Mouse (Mus musculus) heart, postnatal 36 days (tissue): ENCODE results near the gene Nrxn2. TPM values are rescaled to one million over a fixed set of nuclear protein-coding genes. Genes with fewer than 3 reads are reported as not detected.

Experiments used
- DNase-seq, 2 experiments: peaks; one replicate each; pipeline ENCODE4 v3.0.0; 2021 to 2022
- intact Hi-C: fragments of 180-260 bp; cut with DNase I; formaldehyde crosslinking; loops from one replicate; pipeline ENCODE4 v1.15.1; 2025
- total RNA-seq, 2 experiments: library from RNA; stranded (reverse); gene quantifications; 2 replicates each; pipeline ENCODE4 v1.2.3; 2021

Nrxn2 gene
- total RNA-seq, 2 experiments from 2014 or later: 3.9 to 4.5 TPM

- intact Hi-C loops: no loop called here
- DNase-seq: no peak
These were observed 88.9 kb downstream of the Nrxn2 start for GRCm38 (mm10) chr19:6507393-6507792.

- no peak for DNase-seq
These were observed 91.3 kb downstream of the Nrxn2 start for GRCm38 (mm10) chr19:6509881-6510280.

GRCm38 (mm10) chr19:6510546-6510945, 92.0 kb downstream of the Nrxn2 start:
- DNase-seq: no peak
- intact Hi-C loops: no loop called here

More at GRCm38 (mm10) chr19:6509881-6510280, 91.3 kb downstream of the Nrxn2 start:
- intact Hi-C loops: no loop called here

- intact Hi-C loops: no loop called here
These were observed 95.0 kb downstream of the Nrxn2 start for GRCm38 (mm10) chr19:6513389-6514139.

GRCm38 (mm10) chr19:6514940-6515339, 96.4 kb downstream of the Nrxn2 start:
- intact Hi-C loops: no loop called here
- no peak for DNase-seq

More at GRCm38 (mm10) chr19:6513389-6514139, 95.0 kb downstream of the Nrxn2 start:
- no peak for DNase-seq

GRCm38 (mm10) chr19:6515448-6515847, 96.9 kb downstream of the Nrxn2 start:
- no peak for DNase-seq
- intact Hi-C loops: no loop called here

GRCm38 (mm10) chr19:6516153-6516552, 97.6 kb downstream of the Nrxn2 start:
- DNase-seq: no peak
- intact Hi-C loops: no loop called here

GRCm38 (mm10) chr19:6518601-6519000, 100.1 kb downstream of the Nrxn2 start:
- intact Hi-C loops: no loop called here

GRCm38 (mm10) chr19:6519483-6519882, 101.0 kb downstream of the Nrxn2 start:
- no peak for DNase-seq
- intact Hi-C loops: no loop called here

More at GRCm38 (mm10) chr19:6518601-6519000, 100.1 kb downstream of the Nrxn2 start:
- DNase-seq: no peak

- no peak for DNase-seq
- intact Hi-C loops: no loop called here
These were observed 103.1 kb downstream of the Nrxn2 start for GRCm38 (mm10) chr19:6521630-6522029.

- intact Hi-C loops: no loop called here
- no peak for DNase-seq
These were observed 103.8 kb downstream of the Nrxn2 start for GRCm38 (mm10) chr19:6522289-6522688.

- DNase-seq: no peak
These were observed 106.5 kb downstream of the Nrxn2 start for GRCm38 (mm10) chr19:6525023-6525422.

GRCm38 (mm10) chr19:6526010-6526409, 107.5 kb downstream of the Nrxn2 start:
- intact Hi-C loops: no loop called here
- no peak for DNase-seq

More at GRCm38 (mm10) chr19:6525023-6525422, 106.5 kb downstream of the Nrxn2 start:
- intact Hi-C loops: no loop called here

- no peak for DNase-seq
- intact Hi-C loops: no loop called here
These were observed 108.9 kb downstream of the Nrxn2 start for GRCm38 (mm10) chr19:6527439-6527838.

GRCm38 (mm10) chr19:6527839-6528531, 109.5 kb downstream of the Nrxn2 start:
- intact Hi-C loops: no loop called here
- no peak for DNase-seq

GRCm38 (mm10) chr19:6529265-6529985, 110.9 kb downstream of the Nrxn2 start:
- intact Hi-C loops: no loop called here
- DNase-seq: no peak

- intact Hi-C loops: no loop called here
- DNase-seq: no peak
These were observed 111.8 kb downstream of the Nrxn2 start for GRCm38 (mm10) chr19:6530359-6530758.

GRCm38 (mm10) chr19:6531011-6531631, 112.6 kb downstream of the Nrxn2 start:
- peak; percentile 54 to 59 for DNase-seq
- intact Hi-C loops: no loop called here

GRCm38 (mm10) chr19:6531832-6532471, 113.4 kb downstream of the Nrxn2 start:
- peak; percentile 38 to 52 for DNase-seq
- intact Hi-C loops: no loop called here

GRCm38 (mm10) chr19:6532656-6533055, 114.1 kb downstream of the Nrxn2 start:
- intact Hi-C loops: no loop called here
- peak in 1 of 2 experiments; percentile 37 for DNase-seq
